Comparison of ENCODE assay signal across 8 mouse cellular contexts in genomic region chr2:158795043-158795442, GRCm38 (mm10). TPM values are rescaled to one million over a fixed set of nuclear protein-coding genes. Genes with fewer than 3 reads are reported as not detected.
DNase-seq lines count a peak whose midpoint lies in the region; ATAC-seq and TF ChIP-seq lines count a peak whose summit lies in the region.

No protein-coding gene starts in this region.

- 7% methylated on average over 15 of the region's 15 CpGs for WGBS in kidney, embryonic 16.5 days
- WGBS in embryonic facial prominence, embryonic 10.5 days: 12% methylated on average over 15 of the region's 15 CpGs
- 7% methylated on average over 15 of the region's 15 CpGs for WGBS in hindbrain, postnatal 0 days
- 11% methylated on average over 15 of the region's 15 CpGs for WGBS in midbrain, embryonic 15.5 days

- H3K4me1 ChIP-seq in kidney, embryonic 16.5 days (ENCODE audit: insufficient read depth, low read length): peaks cover 17% of the 10 kb centered on the region
- peaks cover 20% of the 10 kb centered on the region for H3K4me1 ChIP-seq in embryonic facial prominence, embryonic 10.5 days
- H3K4me1 ChIP-seq in hindbrain, postnatal 0 days (ENCODE audit: insufficient read depth, low read length): peaks cover 7% of the 10 kb centered on the region
- H3K4me1 ChIP-seq in midbrain, embryonic 15.5 days: peaks cover 22% of the 10 kb centered on the region

- H3K27ac ChIP-seq in kidney, embryonic 16.5 days (ENCODE audit: low read length): peak overlapping the region; percentile 79
- peak overlapping the region; percentile 92 for H3K27ac ChIP-seq in embryonic facial prominence, embryonic 10.5 days (replicated peaks)
- H3K27ac ChIP-seq in hindbrain, postnatal 0 days: peak overlapping the region; percentile 88
- peak overlapping the region; percentile 87 for H3K27ac ChIP-seq in midbrain, embryonic 15.5 days

- H3K4me2 ChIP-seq in kidney, embryonic 16.5 days (replicated peaks; ENCODE audit: low read depth, low read length): peak overlapping the region; percentile 63
- peak overlapping the region; percentile 93 for H3K4me2 ChIP-seq in hindbrain, postnatal 0 days (ENCODE audit: low read depth, low read length)
- H3K4me2 ChIP-seq in midbrain, embryonic 15.5 days: peak overlapping the region; percentile 81

- peak overlapping the region; percentile 83 for H3K9ac ChIP-seq in kidney, embryonic 16.5 days (replicated peaks; ENCODE audit: low read length)
- peak overlapping the region; percentile 72 for H3K9ac ChIP-seq in hindbrain, postnatal 0 days (replicated peaks; ENCODE audit: low read length)
- H3K9ac ChIP-seq in midbrain, embryonic 15.5 days: peak overlapping the region; percentile 78

- no peaks in the 10 kb centered on the region for H3K9me3 ChIP-seq in kidney, embryonic 16.5 days (ENCODE audit: low read length)
- 0 out of 2 replicates have a peak, but pooled peaks cover 3% of the 10 kb centered on the region for H3K9me3 ChIP-seq in embryonic facial prominence, embryonic 10.5 days
- no peaks in the 10 kb centered on the region for H3K9me3 ChIP-seq in hindbrain, postnatal 0 days (ENCODE audit: low read length)
- no peaks in the 10 kb centered on the region for H3K9me3 ChIP-seq in midbrain, embryonic 15.5 days

- no peak for DNase-seq in kidney, adult 9 months
- DNase-seq in embryonic facial prominence, embryonic 10.5 days (ENCODE audit: low spot score): no peak
- no peak for DNase-seq in hindbrain, postnatal 0 days (ENCODE audit: low spot score)
- no peak for DNase-seq in gastrocnemius, adult 8-10 months (ENCODE audit: low spot score in 2 of 2)
- no peak for DNase-seq in spleen, postnatal 14 days (ENCODE audit: low spot score in 2 of 2)
- DNase-seq in spleen, postnatal 4 days (ENCODE audit: low spot score in 2 of 2): no peak

- H3K36me3 ChIP-seq in kidney, embryonic 16.5 days (ENCODE audit: insufficient read depth, low read length): peaks cover 3% of the 10 kb centered on the region; the same call in 1 of the 2 replicates
- peaks cover 10% of the 10 kb centered on the region for H3K36me3 ChIP-seq in embryonic facial prominence, embryonic 10.5 days (replicated peaks)
- no peaks in the 10 kb centered on the region for H3K36me3 ChIP-seq in hindbrain, postnatal 0 days (ENCODE audit: insufficient read depth, low read length)
- no peaks in the 10 kb centered on the region for H3K36me3 ChIP-seq in midbrain, embryonic 15.5 days (replicated peaks)

- peak overlapping the region; percentile 82 for H3K4me3 ChIP-seq in kidney, embryonic 16.5 days (ENCODE audit: low read length)
- peak overlapping the region; percentile 90 for H3K4me3 ChIP-seq in embryonic facial prominence, embryonic 10.5 days
- peak overlapping the region; percentile 80 for H3K4me3 ChIP-seq in hindbrain, postnatal 0 days (ENCODE audit: low read length)
- H3K4me3 ChIP-seq in midbrain, embryonic 15.5 days: peak overlapping the region; percentile 92

- no peak for TF ChIP-seq CTCF in hindbrain, postnatal 0 days (IDR thresholded peaks at IDR 0.05; ENCODE audit: low read depth)

- no peak for ATAC-seq in kidney, embryonic 16.5 days (ENCODE audit: low FRiP score, low TSS enrichment)
- ATAC-seq in hindbrain, postnatal 0 days: no peak
- ATAC-seq in midbrain, embryonic 15.5 days (replicated peaks): no peak

- no peaks in the 10 kb centered on the region for H3K27me3 ChIP-seq in kidney, embryonic 16.5 days (ENCODE audit: insufficient read depth, low read length)
- H3K27me3 ChIP-seq in embryonic facial prominence, embryonic 10.5 days (replicated peaks; ENCODE audit: low read depth, poor library complexity, severe bottlenecking): no peaks in the 10 kb centered on the region
- no peaks in the 10 kb centered on the region for H3K27me3 ChIP-seq in hindbrain, postnatal 0 days (ENCODE audit: insufficient read depth, low read length)
- no peaks in the 10 kb centered on the region for H3K27me3 ChIP-seq in midbrain, embryonic 15.5 days (replicated peaks)

RNA-seq across cellular contexts. Expression of gene Dhx35, which starts 0.4 kb away (rescaled TPM):
- 18.7 and 18.9 TPM in 2 replicates for polyA plus RNA-seq in kidney, embryonic 16.5 days (2015; fragmentation: Nextera tagmentation; extraction: Ambion mirVana)
- polyA plus RNA-seq in embryonic facial prominence, embryonic 10.5 days (2016; fragmentation: Nextera tagmentation; extraction: Ambion mirVana): 16.4 and 18.2 TPM in 2 replicates
- total RNA-seq in hindbrain, postnatal 0 days (2014; rRNA removed): 23.8 and 30.7 TPM in 2 replicates
- polyA plus RNA-seq in hindbrain, postnatal 0 days (2015; fragmentation: Nextera tagmentation; extraction: Ambion mirVana): 10.0 and 10.8 TPM in 2 replicates
- polyA plus RNA-seq in midbrain, embryonic 15.5 days (2015; fragmentation: Nextera tagmentation; extraction: Ambion mirVana): 14.3 and 14.6 TPM in 2 replicates
- 10 to 100 TPM in 2 of 4 experiments, 1 to 10 TPM in 2; 6.8 to 13.9 (median 8.7) TPM for total RNA-seq in gastrocnemius, adult 8-10 months (2022)

RNA-seq across cellular contexts. Expression of gene Fam83d, which starts 27.1 kb away (rescaled TPM):
- polyA plus RNA-seq in kidney, embryonic 16.5 days (2015; fragmentation: Nextera tagmentation; extraction: Ambion mirVana): 55.1 and 56.3 TPM in 2 replicates
- polyA plus RNA-seq in embryonic facial prominence, embryonic 10.5 days (2016; fragmentation: Nextera tagmentation; extraction: Ambion mirVana): 48.7 and 51.5 TPM in 2 replicates
- 12.0 and 18.8 TPM in 2 replicates for total RNA-seq in hindbrain, postnatal 0 days (2014; rRNA removed)
- 6.7 and 9.2 TPM in 2 replicates for polyA plus RNA-seq in hindbrain, postnatal 0 days (2015; fragmentation: Nextera tagmentation; extraction: Ambion mirVana)
- polyA plus RNA-seq in midbrain, embryonic 15.5 days (2015; fragmentation: Nextera tagmentation; extraction: Ambion mirVana): 6.0 and 7.3 TPM in 2 replicates
- total RNA-seq in gastrocnemius, adult 8-10 months (2022): 1 to 10 TPM in 3 of 4 experiments, under 1 TPM in 1; 0.94 to 4.2 (median 2.6) TPM
